Mouse (Mus musculus): ENCODE data around the gene Otof. TPM values are rescaled to one million over a fixed set of nuclear protein-coding genes. Genes with fewer than 3 reads are reported as not detected.

Otof gene
- polyA plus RNA-seq (2014; fragmentation: Nextera tagmentation; extraction: Ambion mirVana): 4.2 and 4.7 TPM in 2 replicates

GRCm38 (mm10) chr5:30461821-30462220 is at the start of gene Otof:
Gene Otof, minus strand, starts transcription at chr5:30461932.
- WGBS: 14% methylated on average over 12 of the region's 12 CpGs
- Histone ChIP-seq H3K27ac (0 out of 2 replicates have a peak within 1 kb of the TSS, but pooled peaks have one; percentile 20), H3K4me1 (replicated peaks; ENCODE audit: control insufficient read depth, insufficient read depth, low read length) (peaks cover 23% of the 10 kb centered on the region), H3K9ac (peak within 1 kb of the TSS; percentile 8; the same call in 1 of the 2 replicates), H3K9me3 (ENCODE audit: control insufficient read depth, low read length) (no peaks in the 10 kb centered on the region), H3K36me3 (replicated peaks; ENCODE audit: control insufficient read depth, insufficient read depth) (no peaks in the 10 kb centered on the region), H3K4me3 (replicated peaks; ENCODE audit: low read length) (no peak within 1 kb of the TSS), H3K4me2 (replicated peaks) (peak within 1 kb of the TSS; percentile 40), H3K27me3 (ENCODE audit: control insufficient read depth, insufficient read depth, low read length) (0 out of 2 replicates have a peak, but pooled peaks cover 6% of the 10 kb centered on the region)
- DNase-seq (ENCODE audit: low spot score) (peak; percentile 48), ATAC-seq (ENCODE audit: low FRiP score) (peak; percentile 80)

- H3K36me3 ChIP-seq (replicated peaks; ENCODE audit: control insufficient read depth, insufficient read depth): no peaks in the 10 kb centered on the region
These were observed 35.6 kb upstream of the Otof start for GRCm38 (mm10) chr5:30497299-30497698.

GRCm38 (mm10) chr5:30496821-30497220 is 35.1 kb upstream of the Otof start:
- H3K9me3 ChIP-seq (ENCODE audit: control insufficient read depth, low read length): no peaks in the 10 kb centered on the region
- no peaks in the 10 kb centered on the region for H3K27me3 ChIP-seq (ENCODE audit: control insufficient read depth, insufficient read depth, low read length)
- H3K4me2 ChIP-seq (replicated peaks): no peak overlapping the region
- WGBS: 89% methylated on average over 8 of the region's 8 CpGs
- DNase-seq (ENCODE audit: low spot score): no peak
- no peaks in the 10 kb centered on the region for H3K36me3 ChIP-seq (replicated peaks; ENCODE audit: control insufficient read depth, insufficient read depth)
- H3K9ac ChIP-seq: no peak overlapping the region
- no peak overlapping the region for H3K4me3 ChIP-seq (replicated peaks; ENCODE audit: low read length)
- no peak overlapping the region for H3K27ac ChIP-seq
- ATAC-seq (ENCODE audit: low FRiP score): no peak
- no peaks in the 10 kb centered on the region for H3K4me1 ChIP-seq (replicated peaks; ENCODE audit: control insufficient read depth, insufficient read depth, low read length)

More at GRCm38 (mm10) chr5:30497299-30497698, 35.6 kb upstream of the Otof start:
- no peak overlapping the region for H3K27ac ChIP-seq
- H3K4me1 ChIP-seq (replicated peaks; ENCODE audit: control insufficient read depth, insufficient read depth, low read length): no peaks in the 10 kb centered on the region
- H3K4me2 ChIP-seq (replicated peaks): no peak overlapping the region
- H3K9ac ChIP-seq: no peak overlapping the region
- 75% methylated on average over 7 of the region's 7 CpGs for WGBS
- H3K27me3 ChIP-seq (ENCODE audit: control insufficient read depth, insufficient read depth, low read length): no peaks in the 10 kb centered on the region
- H3K4me3 ChIP-seq (replicated peaks; ENCODE audit: low read length): no peak overlapping the region
- H3K9me3 ChIP-seq (ENCODE audit: control insufficient read depth, low read length): no peaks in the 10 kb centered on the region
- ATAC-seq (ENCODE audit: low FRiP score) (no peak), DNase-seq (ENCODE audit: low spot score) (no peak)

- ATAC-seq (ENCODE audit: low FRiP score): no peak
- Histone ChIP-seq H3K9me3 (ENCODE audit: control insufficient read depth, low read length) (no peaks in the 10 kb centered on the region), H3K4me3 (replicated peaks; ENCODE audit: low read length) (no peak overlapping the region), H3K4me1 (replicated peaks; ENCODE audit: control insufficient read depth, insufficient read depth, low read length) (no peaks in the 10 kb centered on the region), H3K27ac (no peak overlapping the region), H3K4me2 (replicated peaks) (no peak overlapping the region), H3K36me3 (replicated peaks; ENCODE audit: control insufficient read depth, insufficient read depth) (no peaks in the 10 kb centered on the region), H3K27me3 (ENCODE audit: control insufficient read depth, insufficient read depth, low read length) (no peaks in the 10 kb centered on the region), H3K9ac (no peak overlapping the region)
- DNase-seq (ENCODE audit: low spot score): no peak
- WGBS: 44% methylated on average over 2 of the region's 2 CpGs
These were observed 33.6 kb upstream of the Otof start for GRCm38 (mm10) chr5:30495288-30495687.

GRCm38 (mm10) chr5:30494606-30495005 is 32.9 kb upstream of the Otof start:
- no peaks in the 10 kb centered on the region for H3K9me3 ChIP-seq (ENCODE audit: control insufficient read depth, low read length)
- H3K36me3 ChIP-seq (replicated peaks; ENCODE audit: control insufficient read depth, insufficient read depth): no peaks in the 10 kb centered on the region
- H3K4me2 ChIP-seq (replicated peaks): no peak overlapping the region
- no peak overlapping the region for H3K27ac ChIP-seq
- no peaks in the 10 kb centered on the region for H3K4me1 ChIP-seq (replicated peaks; ENCODE audit: control insufficient read depth, insufficient read depth, low read length)
- no peak for ATAC-seq (ENCODE audit: low FRiP score)
- 88% methylated on average over 7 of the region's 7 CpGs for WGBS
- DNase-seq (ENCODE audit: low spot score): no peak
- no peaks in the 10 kb centered on the region for H3K27me3 ChIP-seq (ENCODE audit: control insufficient read depth, insufficient read depth, low read length)
- no peak overlapping the region for H3K4me3 ChIP-seq (replicated peaks; ENCODE audit: low read length)
- H3K9ac ChIP-seq: no peak overlapping the region

GRCm38 (mm10) chr5:30493723-30494122 is 32.0 kb upstream of the Otof start:
- no peaks in the 10 kb centered on the region for H3K36me3 ChIP-seq (replicated peaks; ENCODE audit: control insufficient read depth, insufficient read depth)
- ATAC-seq (ENCODE audit: low FRiP score): no peak
- no peaks in the 10 kb centered on the region for H3K9me3 ChIP-seq (ENCODE audit: control insufficient read depth, low read length)
- no peak overlapping the region for H3K4me3 ChIP-seq (replicated peaks; ENCODE audit: low read length)
- no peaks in the 10 kb centered on the region for H3K27me3 ChIP-seq (ENCODE audit: control insufficient read depth, insufficient read depth, low read length)
- H3K9ac ChIP-seq: no peak overlapping the region
- H3K4me2 ChIP-seq (replicated peaks): no peak overlapping the region
- H3K27ac ChIP-seq: no peak overlapping the region
- H3K4me1 ChIP-seq (replicated peaks; ENCODE audit: control insufficient read depth, insufficient read depth, low read length): no peaks in the 10 kb centered on the region
- DNase-seq (ENCODE audit: low spot score): no peak
- 71% methylated on average over 7 of the region's 7 CpGs for WGBS

GRCm38 (mm10) chr5:30490845-30491244 is 29.1 kb upstream of the Otof start:
- H3K27ac ChIP-seq: no peak overlapping the region
- no peaks in the 10 kb centered on the region for H3K27me3 ChIP-seq (ENCODE audit: control insufficient read depth, insufficient read depth, low read length)
- no peak overlapping the region for H3K4me3 ChIP-seq (replicated peaks; ENCODE audit: low read length)
- H3K4me1 ChIP-seq (replicated peaks; ENCODE audit: control insufficient read depth, insufficient read depth, low read length): no peaks in the 10 kb centered on the region
- H3K9ac ChIP-seq: no peak overlapping the region
- no peak for ATAC-seq (ENCODE audit: low FRiP score)
- no peaks in the 10 kb centered on the region for H3K36me3 ChIP-seq (replicated peaks; ENCODE audit: control insufficient read depth, insufficient read depth)
- H3K9me3 ChIP-seq (ENCODE audit: control insufficient read depth, low read length): no peaks in the 10 kb centered on the region
- 81% methylated on average over 5 of the region's 5 CpGs for WGBS
- H3K4me2 ChIP-seq (replicated peaks): no peak overlapping the region
- DNase-seq (ENCODE audit: low spot score): no peak

GRCm38 (mm10) chr5:30490215-30490614 is 28.5 kb upstream of the Otof start:
- Histone ChIP-seq H3K4me3 (replicated peaks; ENCODE audit: low read length) (no peak overlapping the region), H3K4me2 (replicated peaks) (no peak overlapping the region), H3K36me3 (replicated peaks; ENCODE audit: control insufficient read depth, insufficient read depth) (no peaks in the 10 kb centered on the region), H3K9me3 (ENCODE audit: control insufficient read depth, low read length) (no peaks in the 10 kb centered on the region), H3K9ac (no peak overlapping the region), H3K27ac (no peak overlapping the region), H3K27me3 (ENCODE audit: control insufficient read depth, insufficient read depth, low read length) (no peaks in the 10 kb centered on the region), H3K4me1 (replicated peaks; ENCODE audit: control insufficient read depth, insufficient read depth, low read length) (no peaks in the 10 kb centered on the region)
- ATAC-seq (ENCODE audit: low FRiP score): no peak
- DNase-seq (ENCODE audit: low spot score): no peak

- no peaks in the 10 kb centered on the region for H3K27me3 ChIP-seq (ENCODE audit: control insufficient read depth, insufficient read depth, low read length)
- DNase-seq (ENCODE audit: low spot score) (no peak), ATAC-seq (ENCODE audit: low FRiP score) (no peak)
- H3K36me3 ChIP-seq (replicated peaks; ENCODE audit: control insufficient read depth, insufficient read depth): no peaks in the 10 kb centered on the region
- no peak overlapping the region for H3K4me2 ChIP-seq (replicated peaks)
- H3K9ac ChIP-seq: no peak overlapping the region
- no peak overlapping the region for H3K4me3 ChIP-seq (replicated peaks; ENCODE audit: low read length)
- no peaks in the 10 kb centered on the region for H3K9me3 ChIP-seq (ENCODE audit: control insufficient read depth, low read length)
- H3K27ac ChIP-seq: no peak overlapping the region
- no peaks in the 10 kb centered on the region for H3K4me1 ChIP-seq (replicated peaks; ENCODE audit: control insufficient read depth, insufficient read depth, low read length)
- WGBS: 79% methylated on average over 6 of the region's 6 CpGs
These were observed 23.4 kb upstream of the Otof start for GRCm38 (mm10) chr5:30485136-30485535.

- Histone ChIP-seq H3K27me3 (ENCODE audit: control insufficient read depth, insufficient read depth, low read length) (no peaks in the 10 kb centered on the region), H3K4me3 (replicated peaks; ENCODE audit: low read length) (no peak overlapping the region), H3K9me3 (ENCODE audit: control insufficient read depth, low read length) (no peaks in the 10 kb centered on the region), H3K27ac (no peak overlapping the region), H3K36me3 (replicated peaks; ENCODE audit: control insufficient read depth, insufficient read depth) (no peaks in the 10 kb centered on the region), H3K4me2 (replicated peaks) (no peak overlapping the region), H3K4me1 (replicated peaks; ENCODE audit: control insufficient read depth, insufficient read depth, low read length) (no peaks in the 10 kb centered on the region), H3K9ac (no peak overlapping the region)
- no peak for ATAC-seq (ENCODE audit: low FRiP score)
- 79% methylated on average over 5 of the region's 5 CpGs for whole genome bisulfite sequencing
- no peak for DNase-seq (ENCODE audit: low spot score)
These were observed 22.9 kb upstream of the Otof start for GRCm38 (mm10) chr5:30484591-30484990.
